24 mouse cellular contexts compared by ENCODE assay signal in genomic region chr9:32414956-32415355, GRCm38 (mm10). TPM values are rescaled to one million over a fixed set of nuclear protein-coding genes. Genes with fewer than 3 reads are reported as not detected.
"Had no signal": no experiment of that assay in that cellular context is flagged by ENCODE, and none has a peak within 500 bp of the region (broad histone marks: within the 10 kb centered on the region; RNA-seq: fewer than 3 reads in every experiment).

No protein-coding gene starts in this region.

- H3K9ac ChIP-seq: lung, embryonic 14.5 days; midbrain, embryonic 12.5 days; neural tube, embryonic 13.5 days; neural tube, embryonic 15.5 days; stomach, embryonic 15.5 days had no signal

- H3K4me2 ChIP-seq: lung, embryonic 14.5 days; midbrain, embryonic 12.5 days; neural tube, embryonic 13.5 days; neural tube, embryonic 15.5 days; stomach, embryonic 15.5 days had no signal

- H3K27ac ChIP-seq: midbrain, embryonic 10.5 days; midbrain, embryonic 12.5 days; neural tube, embryonic 13.5 days; neural tube, embryonic 15.5 days; stomach, embryonic 15.5 days; stomach, postnatal 0 days had no signal

- H3K9me3 ChIP-seq: midbrain, embryonic 10.5 days; midbrain, embryonic 12.5 days; neural tube, embryonic 13.5 days; neural tube, embryonic 15.5 days; stomach, embryonic 15.5 days had no signal

- DNase-seq: lung, adult 18-20 months; lung, embryonic 14.5 days; lung, postnatal 10 days; lung, postnatal 4 days; midbrain, embryonic 14.5 days; retina, postnatal 1 day; right cerebral cortex, adult 18-20 months; right cerebral cortex, postnatal 25 days; thymus, adult 2 months; thymus, postnatal 25 days; thymus, postnatal 4 days had no signal

- H3K4me1 ChIP-seq: neural tube, embryonic 13.5 days; neural tube, embryonic 15.5 days; stomach, embryonic 15.5 days had no signal

- H3K4me3 ChIP-seq: midbrain, embryonic 10.5 days; midbrain, embryonic 12.5 days; myocyte; neural tube, embryonic 13.5 days; neural tube, embryonic 15.5 days; stomach, embryonic 15.5 days had no signal

- ATAC-seq: midbrain, embryonic 16.5 days had no signal

- H3K27me3 ChIP-seq: neural tube, embryonic 15.5 days; stomach, embryonic 15.5 days had no signal

- H3K36me3 ChIP-seq: midbrain, embryonic 10.5 days; midbrain, embryonic 12.5 days; neural tube, embryonic 13.5 days; neural tube, embryonic 15.5 days; stomach, embryonic 15.5 days had no signal

RNA-seq across cellular contexts. Expression of gene Kcnj1, which starts 42.7 kb away (rescaled TPM):
- total RNA-seq: megakaryocyte, adult 5-6 weeks; megakaryocyte-erythroid progenitor cell, adult 5-6 weeks had no signal
- polyA plus RNA-seq: lung, embryonic 14.5 days; lung, embryonic 16.5 days; midbrain, embryonic 10.5 days; midbrain, embryonic 12.5 days; midbrain, embryonic 14.5 days; midbrain, embryonic 16.5 days; myocyte; neural tube, embryonic 11.5 days; neural tube, embryonic 13.5 days; neural tube, embryonic 15.5 days; stomach, embryonic 15.5 days; stomach, postnatal 0 days; urinary bladder, adult 2 months had no signal
